Mouse (Mus musculus): Measurements from ENCODE around the gene Ly86. TPM values are rescaled to one million over a fixed set of nuclear protein-coding genes. Genes with fewer than 3 reads are reported as not detected.

The Ly86 gene
- polyA plus RNA-seq, 1 experiment from 2014 or later = 6.8 TPM

- Histone ChIP-seq H3K9me3 (replicated peaks; ENCODE audit: low read length) (no peaks in the 10 kb centered on the region), H3K36me3 (ENCODE audit: insufficient read depth, low read length) (no peaks in the 10 kb centered on the region), H3K4me2 (ENCODE audit: low read length) (no peak overlapping the region), H3K27ac (no peak overlapping the region), H3K27me3 (ENCODE audit: insufficient read depth, low read length) (no peaks in the 10 kb centered on the region), H3K9ac (ENCODE audit: low read depth, low read length) (no peak overlapping the region), H3K4me1 (replicated peaks; ENCODE audit: insufficient read depth, low read length) (0 out of 2 replicates have a peak, but pooled peaks cover 9% of the 10 kb centered on the region), H3K4me3 (replicated peaks; ENCODE audit: low read depth, low read length) (no peak overlapping the region)
- no peak for ATAC-seq (replicated peaks; ENCODE audit: low FRiP score, low read depth)
- no peak for DNase-seq (ENCODE audit: low spot score)
- TF ChIP-seq CTCF (IDR thresholded peaks at IDR 0.05; ENCODE audit: low read depth) = no peak
- WGBS = 84% methylated on average over 4 of the region's 4 CpGs
Observed at GRCm38 (mm10) chr13:37438788-37439187, 93.8 kb downstream of the Ly86 start.

GRCm38 (mm10) chr13:37439477-37439876 is 94.5 kb downstream of the Ly86 start:
- H3K4me2 ChIP-seq (ENCODE audit: low read length) = no peak overlapping the region
- ATAC-seq (replicated peaks; ENCODE audit: low FRiP score, low read depth) (no peak), DNase-seq (ENCODE audit: low spot score) (no peak)
- no peaks in the 10 kb centered on the region for H3K36me3 ChIP-seq (ENCODE audit: insufficient read depth, low read length)
- no peaks in the 10 kb centered on the region for H3K27me3 ChIP-seq (ENCODE audit: insufficient read depth, low read length)
- WGBS = 72% methylated on average over 7 of the region's 7 CpGs
- H3K9ac ChIP-seq (ENCODE audit: low read depth, low read length) = no peak overlapping the region
- H3K4me1 ChIP-seq (replicated peaks; ENCODE audit: insufficient read depth, low read length) = 0 out of 2 replicates have a peak, but pooled peaks cover 9% of the 10 kb centered on the region
- no peak overlapping the region for H3K4me3 ChIP-seq (replicated peaks; ENCODE audit: low read depth, low read length)
- no peaks in the 10 kb centered on the region for H3K9me3 ChIP-seq (replicated peaks; ENCODE audit: low read length)
- TF ChIP-seq CTCF (IDR thresholded peaks at IDR 0.05; ENCODE audit: low read depth) = no peak
- no peak overlapping the region for H3K27ac ChIP-seq

GRCm38 (mm10) chr13:37439941-37440340 is 94.9 kb downstream of the Ly86 start:
- Histone ChIP-seq H3K9ac (ENCODE audit: low read depth, low read length) (no peak overlapping the region), H3K27me3 (ENCODE audit: insufficient read depth, low read length) (no peaks in the 10 kb centered on the region), H3K4me2 (ENCODE audit: low read length) (no peak overlapping the region), H3K9me3 (replicated peaks; ENCODE audit: low read length) (no peaks in the 10 kb centered on the region), H3K27ac (no peak overlapping the region), H3K36me3 (ENCODE audit: insufficient read depth, low read length) (no peaks in the 10 kb centered on the region), H3K4me1 (replicated peaks; ENCODE audit: insufficient read depth, low read length) (0 out of 2 replicates have a peak, but pooled peaks cover 9% of the 10 kb centered on the region), H3K4me3 (replicated peaks; ENCODE audit: low read depth, low read length) (no peak overlapping the region)
- WGBS = 78% methylated on average over 8 of the region's 8 CpGs
- DNase-seq (ENCODE audit: low spot score) (no peak), ATAC-seq (replicated peaks; ENCODE audit: low FRiP score, low read depth) (no peak)
- no peak for TF ChIP-seq CTCF (IDR thresholded peaks at IDR 0.05; ENCODE audit: low read depth)

- TF ChIP-seq CTCF (IDR thresholded peaks at IDR 0.05; ENCODE audit: low read depth) = no peak
- Histone ChIP-seq H3K4me3 (replicated peaks; ENCODE audit: low read depth, low read length) (no peak overlapping the region), H3K4me2 (ENCODE audit: low read length) (no peak overlapping the region), H3K27ac (peak overlapping the region; percentile 50), H3K36me3 (ENCODE audit: insufficient read depth, low read length) (no peaks in the 10 kb centered on the region), H3K27me3 (ENCODE audit: insufficient read depth, low read length) (no peaks in the 10 kb centered on the region), H3K4me1 (replicated peaks; ENCODE audit: insufficient read depth, low read length) (0 out of 2 replicates have a peak, but pooled peaks cover 9% of the 10 kb centered on the region), H3K9ac (ENCODE audit: low read depth, low read length) (no peak overlapping the region), H3K9me3 (replicated peaks; ENCODE audit: low read length) (no peaks in the 10 kb centered on the region)
- 50% methylated on average over 11 of the region's 11 CpGs for WGBS
- ATAC-seq (replicated peaks; ENCODE audit: low FRiP score, low read depth) = no peak
- DNase-seq (ENCODE audit: low spot score) = no peak
Observed at GRCm38 (mm10) chr13:37440593-37441307, 95.7 kb downstream of the Ly86 start.

GRCm38 (mm10) chr13:37442058-37442457 is 97.0 kb downstream of the Ly86 start:
- Histone ChIP-seq H3K9me3 (replicated peaks; ENCODE audit: low read length) (no peaks in the 10 kb centered on the region), H3K4me3 (replicated peaks; ENCODE audit: low read depth, low read length) (no peak overlapping the region), H3K36me3 (ENCODE audit: insufficient read depth, low read length) (no peaks in the 10 kb centered on the region), H3K4me2 (ENCODE audit: low read length) (no peak overlapping the region), H3K4me1 (replicated peaks; ENCODE audit: insufficient read depth, low read length) (0 out of 2 replicates have a peak, but pooled peaks cover 9% of the 10 kb centered on the region), H3K27me3 (ENCODE audit: insufficient read depth, low read length) (no peaks in the 10 kb centered on the region), H3K27ac (no peak overlapping the region), H3K9ac (ENCODE audit: low read depth, low read length) (no peak overlapping the region)
- ATAC-seq (replicated peaks; ENCODE audit: low FRiP score, low read depth) (no peak), DNase-seq (ENCODE audit: low spot score) (no peak)
- WGBS = 19% methylated on average over 4 of the region's 4 CpGs
- TF ChIP-seq CTCF (IDR thresholded peaks at IDR 0.05; ENCODE audit: low read depth) = no peak

GRCm38 (mm10) chr13:37442531-37442930 is 97.5 kb downstream of the Ly86 start:
- Histone ChIP-seq H3K4me2 (ENCODE audit: low read length) (no peak overlapping the region), H3K27ac (no peak overlapping the region), H3K36me3 (ENCODE audit: insufficient read depth, low read length) (no peaks in the 10 kb centered on the region), H3K4me3 (replicated peaks; ENCODE audit: low read depth, low read length) (no peak overlapping the region), H3K27me3 (ENCODE audit: insufficient read depth, low read length) (no peaks in the 10 kb centered on the region), H3K9me3 (replicated peaks; ENCODE audit: low read length) (no peaks in the 10 kb centered on the region), H3K4me1 (replicated peaks; ENCODE audit: insufficient read depth, low read length) (0 out of 2 replicates have a peak, but pooled peaks cover 9% of the 10 kb centered on the region), H3K9ac (ENCODE audit: low read depth, low read length) (no peak overlapping the region)
- no peak for TF ChIP-seq CTCF (IDR thresholded peaks at IDR 0.05; ENCODE audit: low read depth)
- 30% methylated on average over 7 of the region's 7 CpGs for WGBS
- DNase-seq (ENCODE audit: low spot score) = peak; percentile 65
- no peak for ATAC-seq (replicated peaks; ENCODE audit: low FRiP score, low read depth)
